Mouse (Mus musculus) embryonic facial prominence, embryonic 14.5 days (tissue): Measurements from ENCODE around the gene Rps6ka1. TPM values are rescaled to one million over a fixed set of nuclear protein-coding genes. Genes with fewer than 3 reads are reported as not detected.

Experiments used
- ATAC-seq: fragments of 200-750 bp; cut with Nextera tagmentation; 2 replicates; pipeline ENCODE4 v1.8.0; 2017; ENCODE audit warnings: low read depth, moderate number of reproducible peaks, moderate TSS enrichment
- DNase-seq: peaks from one replicate; pipeline ENCODE4 v3.0.0-alpha.2; 2015; ENCODE audit warnings: low spot score
- H3K27ac ChIP-seq: fragments of 300-500 bp; sonication (generic); replicated peaks from 2 replicates; pipeline ENCODE4 v1.5.1; 2014; ENCODE audit warnings: low read depth, mild to moderate bottlenecking, low read length, moderate library complexity
- H3K27me3 ChIP-seq: fragments of 300-500 bp; sonication (generic); replicated peaks from 2 replicates; pipeline ENCODE4 v1.6.1; 2014; ENCODE audit warnings: low read length; ENCODE audit not compliant: control insufficient read depth, insufficient read depth
- H3K36me3 ChIP-seq: fragments of 300-500 bp; sonication (generic); 2 replicates; pipeline ENCODE4 v1.6.1; 2014; ENCODE audit warnings: low read length, mixed read lengths; ENCODE audit not compliant: control insufficient read depth, insufficient read depth
- H3K4me1 ChIP-seq: fragments of 300-500 bp; sonication (generic); 2 replicates; pipeline ENCODE4 v1.6.1; 2014; ENCODE audit warnings: antibody characterized with exemption, low read length; ENCODE audit not compliant: control insufficient read depth, insufficient read depth
- H3K4me2 ChIP-seq: fragments of 300-500 bp; sonication (generic); 2 replicates; pipeline ENCODE4 v1.6.1; 2014; ENCODE audit warnings: low read depth, mild to moderate bottlenecking, low read length, moderate library complexity, mixed read lengths
- H3K4me3 ChIP-seq: fragments of 300-500 bp; sonication (generic); 2 replicates; pipeline ENCODE4 v1.5.1; 2014; ENCODE audit warnings: low read depth, mild to moderate bottlenecking, low read length
- H3K9ac ChIP-seq: fragments of 300-500 bp; sonication (generic); 2 replicates; pipeline ENCODE4 v1.6.1; 2014; ENCODE audit warnings: low read depth, mild to moderate bottlenecking, low read length, moderate library complexity, mixed read lengths
- H3K9me3 ChIP-seq: fragments of 300-500 bp; sonication (generic); 2 replicates; pipeline ENCODE4 v1.6.1; 2016; ENCODE audit warnings: low read length; ENCODE audit not compliant: control insufficient read depth
- WGBS: fragments of 180-500 bp; shearing (Covaris S2); extraction: QIAGEN DNeasy Blood & Tissue Kit; methylation state at CpG from one replicate; pipeline ENCODE4 v1.1.7; 2014; 5-methylcytosine and 5-hydroxymethylcytosine counted together
- polyA plus RNA-seq: library from polyadenylated mRNA; unstranded; fragments of >200 nt; fragmentation: Nextera tagmentation; extraction: Ambion mirVana; gene quantifications from 2 replicates; pipeline ENCODE4 v1.2.1, GENCODE M21; 2014

Gene Rps6ka1
- polyA plus RNA-seq, 1 experiment from 2014 or later = 27.3 TPM

DNA sequence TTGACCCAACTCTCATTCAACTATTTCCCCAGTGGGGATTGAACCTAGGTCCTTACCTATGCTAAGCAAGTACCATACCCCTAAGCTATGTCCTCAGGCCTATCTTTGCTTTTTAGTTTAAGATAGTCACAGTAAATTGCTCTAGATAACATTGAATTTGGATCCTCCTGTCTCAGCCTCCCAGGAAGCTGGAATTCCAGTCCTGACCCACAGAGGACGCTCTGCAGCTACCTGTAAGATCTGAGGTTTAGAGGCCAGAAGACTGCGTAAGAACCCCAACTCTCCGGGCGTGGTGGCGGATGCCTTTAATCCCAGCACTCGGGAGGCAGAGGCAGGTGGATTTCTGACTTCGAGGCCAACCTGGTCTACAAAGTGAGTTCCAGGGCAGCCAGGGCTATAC, 47.1 kb downstream of the Rps6ka1 start:
- Histone ChIP-seq H3K27ac (no peak overlapping the region), H3K36me3 (no peaks in the 10 kb centered on the region), H3K4me1 (no peaks in the 10 kb centered on the region), H3K4me2 (no peak overlapping the region), H3K27me3 (no peaks in the 10 kb centered on the region), H3K4me3 (no peak overlapping the region), H3K9ac (no peak overlapping the region), H3K9me3 (no peaks in the 10 kb centered on the region)
- ATAC-seq (no peak), DNase-seq (no peak)
- 90% methylated on average over 7 of the region's 7 CpGs for WGBS

GRCm38 (mm10) chr4:133839385-133839826, 48.2 kb downstream of the Rps6ka1 start:
- no peak for ATAC-seq
- Histone ChIP-seq H3K36me3 (no peaks in the 10 kb centered on the region), H3K4me2 (no peak overlapping the region), H3K9ac (no peak overlapping the region), H3K4me3 (no peak overlapping the region), H3K27ac (no peak overlapping the region), H3K4me1 (no peaks in the 10 kb centered on the region), H3K9me3 (no peaks in the 10 kb centered on the region), H3K27me3 (no peaks in the 10 kb centered on the region)
- 73% methylated on average over 4 of the region's 4 CpGs for WGBS
- no peak for DNase-seq

DNA sequence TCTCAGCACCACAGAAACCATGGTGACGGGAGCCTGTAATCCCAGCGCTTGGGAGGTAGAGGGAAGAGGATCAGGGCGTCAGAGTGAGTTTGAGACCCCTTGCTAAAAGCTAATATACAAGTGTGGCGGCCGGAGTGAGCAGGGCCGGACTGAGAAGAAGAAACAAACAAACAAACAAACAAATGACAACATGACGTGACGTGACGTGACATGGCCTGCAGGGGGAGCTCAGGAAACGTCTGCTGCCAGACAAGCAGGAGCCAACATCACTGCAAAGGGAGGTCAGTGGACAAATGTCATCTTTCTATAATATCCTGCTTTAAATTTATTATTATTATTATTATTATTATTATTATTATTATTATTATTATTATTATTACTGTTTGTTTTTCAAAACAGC, 51.0 kb downstream of the Rps6ka1 start:
- no peak for DNase-seq
- Histone ChIP-seq H3K27me3 (no peaks in the 10 kb centered on the region), H3K9me3 (no peaks in the 10 kb centered on the region), H3K27ac (no peak overlapping the region), H3K4me2 (no peak overlapping the region), H3K9ac (no peak overlapping the region), H3K36me3 (no peaks in the 10 kb centered on the region), H3K4me3 (no peak overlapping the region), H3K4me1 (no peaks in the 10 kb centered on the region)
- ATAC-seq = no peak
- 46% methylated on average over 10 of the region's 10 CpGs for whole genome bisulfite sequencing

GRCm38 (mm10) chr4:133835211-133835610, 52.4 kb downstream of the Rps6ka1 start:
- ATAC-seq (no peak), DNase-seq (no peak)
- Histone ChIP-seq H3K27ac (no peak overlapping the region), H3K4me2 (no peak overlapping the region), H3K4me3 (no peak overlapping the region), H3K36me3 (no peaks in the 10 kb centered on the region), H3K4me1 (no peaks in the 10 kb centered on the region), H3K9me3 (no peaks in the 10 kb centered on the region), H3K9ac (no peak overlapping the region), H3K27me3 (no peaks in the 10 kb centered on the region)
- WGBS = 93% methylated on average over 5 of the region's 5 CpGs

DNA sequence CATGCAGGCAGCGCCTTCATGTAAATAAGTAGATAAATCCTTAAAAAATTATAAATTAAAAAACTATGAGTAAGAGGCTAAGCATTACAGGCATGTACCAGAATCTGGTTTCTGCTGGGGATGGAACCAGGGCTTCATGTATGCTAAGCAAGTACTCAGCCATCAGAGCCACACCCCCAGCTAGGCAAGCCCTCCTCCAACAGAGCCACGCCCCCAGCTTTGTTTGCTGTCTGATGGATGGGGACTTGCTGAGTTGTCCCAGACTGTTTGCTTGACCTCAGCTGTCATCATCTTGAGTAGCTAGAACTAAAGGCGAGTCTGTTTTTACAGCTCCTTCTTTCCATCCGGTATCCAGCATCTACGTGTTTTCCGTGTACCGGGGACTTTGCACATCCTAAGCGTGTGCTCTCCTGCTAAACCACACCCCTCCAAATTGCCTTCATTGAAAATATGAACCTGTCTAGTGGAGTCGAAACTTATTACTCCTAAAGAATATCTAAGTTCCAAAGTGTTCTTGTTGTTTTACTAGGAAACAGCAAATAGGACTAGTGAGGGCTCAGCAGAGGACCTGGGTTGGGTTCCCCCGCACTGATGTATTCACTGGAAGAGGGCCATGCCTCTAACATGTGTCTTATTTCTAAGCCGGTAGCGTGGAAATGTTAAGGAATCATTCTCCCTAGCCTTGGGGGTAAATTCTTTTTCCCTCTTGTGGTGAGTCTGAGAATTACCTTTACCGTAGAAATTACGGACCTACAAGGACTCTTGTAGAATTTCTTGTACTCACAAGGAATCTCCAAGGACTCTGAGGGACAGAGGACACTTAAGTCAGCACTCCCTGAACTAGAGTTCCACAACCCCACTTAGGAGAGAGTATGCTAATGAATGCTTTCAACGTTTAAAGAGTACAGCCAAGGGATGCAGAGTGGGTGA, 54.4 kb downstream of the Rps6ka1 start:
- Histone ChIP-seq H3K4me3 (no peak overlapping the region), H3K27ac (no peak overlapping the region), H3K9ac (no peak overlapping the region), H3K4me1 (no peaks in the 10 kb centered on the region), H3K9me3 (no peaks in the 10 kb centered on the region), H3K36me3 (no peaks in the 10 kb centered on the region), H3K4me2 (no peak overlapping the region), H3K27me3 (0 out of 2 replicates have a peak, but pooled peaks cover 2% of the 10 kb centered on the region)
- no peak for DNase-seq
- WGBS = 60% methylated on average over 15 of the region's 15 CpGs
- no peak for ATAC-seq

- Histone ChIP-seq H3K9ac (no peak overlapping the region), H3K27ac (no peak overlapping the region), H3K36me3 (no peaks in the 10 kb centered on the region), H3K9me3 (no peaks in the 10 kb centered on the region), H3K4me1 (no peaks in the 10 kb centered on the region), H3K27me3 (0 out of 2 replicates have a peak, but pooled peaks cover 4% of the 10 kb centered on the region), H3K4me2 (no peak overlapping the region), H3K4me3 (no peak overlapping the region)
- DNase-seq (no peak), ATAC-seq (no peak)
- WGBS = 100% methylated on average over 1 of the region's 1 CpGs
These were observed 57.1 kb downstream of the Rps6ka1 start for GRCm38 (mm10) chr4:133830453-133830852.

GRCm38 (mm10) chr4:133829281-133830070, 58.1 kb downstream of the Rps6ka1 start:
- Histone ChIP-seq H3K4me1 (no peaks in the 10 kb centered on the region), H3K4me3 (no peak overlapping the region), H3K27ac (no peak overlapping the region), H3K36me3 (no peaks in the 10 kb centered on the region), H3K4me2 (peak overlapping the region; percentile 25; the same call in 1 of the 2 replicates), H3K27me3 (0 out of 2 replicates have a peak, but pooled peaks cover 4% of the 10 kb centered on the region), H3K9ac (no peak overlapping the region), H3K9me3 (no peaks in the 10 kb centered on the region)
- ATAC-seq (no peak), DNase-seq (peak; percentile 73)
- 3% methylated on average over 10 of the region's 10 CpGs for WGBS

DNA sequence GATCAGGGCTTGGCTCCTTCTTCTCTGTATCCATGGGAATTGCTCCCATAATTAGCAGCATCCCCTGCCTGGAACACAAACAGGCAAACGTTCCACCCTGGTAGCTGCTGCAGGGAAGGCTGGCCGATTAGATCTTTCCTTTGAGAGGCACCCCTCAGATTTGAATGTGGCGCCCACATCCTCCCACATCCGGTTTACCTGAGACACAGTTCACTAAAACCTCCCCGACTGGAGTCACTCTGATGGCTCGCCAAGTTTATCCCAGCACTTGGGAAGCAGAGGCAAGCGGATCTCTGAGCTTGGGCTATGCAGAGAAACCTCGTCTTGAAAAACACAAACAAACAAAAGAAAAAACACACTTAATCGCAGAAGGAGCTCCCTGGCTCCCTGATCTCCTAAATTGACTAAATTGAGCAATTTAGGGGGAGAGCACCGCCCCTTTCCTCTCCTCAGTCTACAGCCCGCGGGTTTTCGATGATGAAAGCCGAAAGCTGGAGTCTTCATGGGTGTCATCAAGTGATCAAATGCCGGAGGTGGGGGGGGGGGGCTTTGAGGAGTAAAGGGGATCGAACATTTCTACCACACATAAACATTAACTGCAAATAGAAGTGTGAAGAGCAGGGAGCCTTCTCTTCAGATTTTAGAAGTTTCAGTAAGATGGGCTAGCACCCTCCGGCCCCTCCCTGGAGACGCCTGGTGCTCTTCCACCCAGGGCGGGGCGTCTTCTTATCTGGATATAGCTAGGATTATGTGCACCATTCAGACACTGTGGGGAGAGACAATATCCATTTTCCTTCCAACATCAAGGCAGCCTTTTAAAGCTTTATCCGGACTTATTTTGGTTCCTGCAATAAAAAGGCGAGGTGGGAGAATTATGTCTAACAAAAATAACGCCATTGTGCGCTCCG, 59.5 kb downstream of the Rps6ka1 start:
- Histone ChIP-seq H3K9me3 (no peaks in the 10 kb centered on the region), H3K27me3 (0 out of 2 replicates have a peak, but pooled peaks cover 4% of the 10 kb centered on the region), H3K4me2 (peak overlapping the region; percentile 34), H3K27ac (no peak overlapping the region), H3K4me1 (no peaks in the 10 kb centered on the region), H3K36me3 (no peaks in the 10 kb centered on the region), H3K4me3 (no peak overlapping the region), H3K9ac (peak overlapping the region; percentile 32; the same call in 1 of the 2 replicates)
- 23% methylated on average over 25 of the region's 25 CpGs for WGBS
- DNase-seq = no peak
- ATAC-seq = no peak
